Mouse (Mus musculus): ENCODE results near the gene Prcc. TPM values are rescaled to one million over a fixed set of nuclear protein-coding genes. Genes with fewer than 3 reads are reported as not detected.
"Not testable (repeated sequence)": the region's sequence is repeated elsewhere in the genome, so short reads cannot be mapped to it uniquely, and the experiment has no call there.

Prcc gene
- total and polyA plus RNA-seq, 2 experiments from 2014 or later = 20.6 to 77.1 TPM

DNA sequence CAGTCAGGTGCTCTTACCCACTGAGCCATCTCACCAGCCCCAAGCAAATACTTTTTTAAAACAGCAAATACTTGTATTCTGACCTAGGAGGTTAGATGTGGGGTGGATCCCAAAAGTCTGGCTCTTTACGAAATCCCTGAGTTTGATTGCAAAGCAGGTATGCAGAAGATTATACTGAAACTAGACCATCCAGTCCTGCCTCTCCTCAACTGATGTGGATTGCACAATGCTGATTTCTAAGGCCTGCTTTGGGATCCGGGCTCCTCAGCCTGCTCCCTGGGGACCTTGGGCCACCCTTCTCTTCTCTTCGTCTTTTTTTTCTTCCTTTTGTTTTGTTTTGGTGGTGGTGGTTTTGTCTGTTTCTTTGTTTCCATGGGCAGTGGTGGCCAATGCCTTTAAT, 6.1 kb upstream of the Prcc start:
- Histone ChIP-seq H3K27ac (ENCODE audit: low read depth, low read length) (no peak overlapping the region), H3K36me3 (ENCODE audit: insufficient read depth) (no peaks in the 10 kb centered on the region), H3K4me1 (ENCODE audit: insufficient read depth) (no peaks in the 10 kb centered on the region), H3K4me3 (ENCODE audit: low read depth, low read length) (no peak overlapping the region), H3K27me3 (ENCODE audit: insufficient read depth, low read length) (no peaks in the 10 kb centered on the region), H3K4me2 (ENCODE audit: low read depth) (no peak overlapping the region), H3K9ac (no peak overlapping the region), H3K9me3 (ENCODE audit: low read length) (0 out of 2 replicates have a peak, but pooled peaks cover 4% of the 10 kb centered on the region)
- 49% methylated on average over 3 of the region's 3 CpGs for WGBS
- DNase-seq = no peak
- TF ChIP-seq CTCF (IDR thresholded peaks at IDR 0.05; ENCODE audit: low read depth) = no peak
- no peak for ATAC-seq

DNA sequence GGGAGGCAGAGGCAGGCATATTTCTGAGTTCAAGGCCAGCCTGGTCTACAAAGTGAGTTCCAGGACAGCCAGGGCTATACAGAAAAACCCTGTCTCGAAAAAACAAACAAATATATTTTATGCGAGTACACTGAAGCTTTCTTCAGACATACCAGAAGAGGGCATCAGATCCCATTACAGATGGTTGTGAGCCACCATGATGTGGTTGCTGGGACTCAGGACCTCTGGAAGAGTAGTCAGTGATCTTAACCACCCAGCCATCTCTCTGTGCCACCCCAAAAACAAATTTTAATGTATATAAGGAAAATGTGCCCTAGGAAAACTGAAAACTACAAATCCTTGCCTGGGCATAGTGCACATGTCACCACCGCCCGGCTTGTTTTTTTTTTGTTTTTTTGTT, 2.0 kb upstream of the Prcc start:
- H3K27me3 ChIP-seq (ENCODE audit: insufficient read depth, low read length); ATAC-seq; H3K36me3 ChIP-seq (ENCODE audit: insufficient read depth); DNase-seq; H3K27ac ChIP-seq (ENCODE audit: low read depth, low read length); H3K9me3 ChIP-seq (ENCODE audit: low read length); H3K9ac ChIP-seq; H3K4me2 ChIP-seq (ENCODE audit: low read depth); H3K4me3 ChIP-seq (ENCODE audit: low read depth, low read length): not testable (repeated sequence)
- 81% methylated on average over 4 of the region's 4 CpGs for WGBS
- peaks cover 15% of the 10 kb centered on the region for H3K4me1 ChIP-seq (ENCODE audit: insufficient read depth)
- peak; percentile 21; the same call in 1 of the 2 replicates for TF ChIP-seq CTCF (IDR thresholded peaks at IDR 0.05; ENCODE audit: low read depth)

DNA sequence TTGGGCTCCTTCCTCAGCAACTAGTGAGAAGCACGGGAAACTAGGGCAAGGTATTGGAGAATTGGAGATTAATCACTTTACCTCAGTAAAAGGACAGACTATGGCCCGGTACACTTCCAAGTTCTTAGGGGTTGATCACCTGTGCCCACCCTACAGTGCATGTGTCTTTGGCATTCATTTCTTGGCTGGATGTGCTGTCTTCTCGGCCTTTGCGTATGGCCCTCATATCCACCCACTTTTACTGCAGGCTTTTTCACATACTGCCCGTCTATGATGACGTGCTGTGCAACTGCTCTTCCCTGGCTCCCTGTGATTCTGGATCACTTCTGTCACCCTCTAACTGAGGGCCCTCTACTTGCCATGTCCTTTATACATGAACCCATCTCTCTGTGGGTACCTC, 1.0 kb upstream of the Prcc start:
- Histone ChIP-seq H3K4me1 (ENCODE audit: insufficient read depth) (peaks cover 15% of the 10 kb centered on the region), H3K9me3 (ENCODE audit: low read length) (0 out of 2 replicates have a peak, but pooled peaks cover 4% of the 10 kb centered on the region), H3K9ac (no peak overlapping the region), H3K27me3 (ENCODE audit: insufficient read depth, low read length) (no peaks in the 10 kb centered on the region), H3K27ac (ENCODE audit: low read depth, low read length) (peak overlapping the region; percentile 29; the same call in 1 of the 2 replicates), H3K36me3 (ENCODE audit: insufficient read depth) (no peaks in the 10 kb centered on the region), H3K4me2 (ENCODE audit: low read depth) (peak overlapping the region; percentile 46; the same call in 1 of the 2 replicates), H3K4me3 (ENCODE audit: low read depth, low read length) (0 out of 2 replicates have a peak overlapping the region, but pooled peaks have one; percentile 43)
- WGBS = 84% methylated on average over 6 of the region's 6 CpGs
- ATAC-seq (no peak), DNase-seq (no peak)
- no peak for TF ChIP-seq CTCF (IDR thresholded peaks at IDR 0.05; ENCODE audit: low read depth)

DNA sequence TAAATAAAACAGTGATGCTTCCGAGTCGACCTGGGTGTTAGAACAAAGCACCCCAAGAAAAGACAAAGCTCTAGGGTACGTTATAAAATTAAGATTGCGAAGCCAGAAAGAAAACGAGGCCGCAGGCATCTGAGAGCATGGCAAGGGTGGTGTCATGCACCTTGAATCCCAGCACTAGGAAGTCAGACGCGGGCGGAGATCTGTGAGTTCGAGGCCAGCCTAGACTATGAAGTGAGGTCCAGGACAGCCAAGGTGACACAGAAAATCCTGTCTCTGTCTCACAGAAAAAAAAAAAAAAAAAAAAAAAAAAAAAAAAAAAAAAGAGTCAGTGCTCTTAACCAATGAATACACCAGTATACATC, 577 bp upstream of the Prcc start:
- Histone ChIP-seq H3K9me3 (ENCODE audit: low read length) (0 out of 2 replicates have a peak, but pooled peaks cover 4% of the 10 kb centered on the region), H3K9ac (peak overlapping the region; percentile 40; the same call in 1 of the 2 replicates), H3K4me3 (ENCODE audit: low read depth, low read length) (peak overlapping the region; percentile 43), H3K27me3 (ENCODE audit: insufficient read depth, low read length) (no peaks in the 10 kb centered on the region), H3K4me1 (ENCODE audit: insufficient read depth) (peaks cover 15% of the 10 kb centered on the region), H3K27ac (ENCODE audit: low read depth, low read length) (peak overlapping the region; percentile 54), H3K4me2 (ENCODE audit: low read depth) (peak overlapping the region; percentile 46), H3K36me3 (ENCODE audit: insufficient read depth) (no peaks in the 10 kb centered on the region)
- 16% methylated on average over 10 of the region's 10 CpGs for WGBS
- no peak for DNase-seq
- no peak for TF ChIP-seq CTCF (IDR thresholded peaks at IDR 0.05; ENCODE audit: low read depth)
- ATAC-seq = no peak; the same call in 1 of the 2 replicates

DNA sequence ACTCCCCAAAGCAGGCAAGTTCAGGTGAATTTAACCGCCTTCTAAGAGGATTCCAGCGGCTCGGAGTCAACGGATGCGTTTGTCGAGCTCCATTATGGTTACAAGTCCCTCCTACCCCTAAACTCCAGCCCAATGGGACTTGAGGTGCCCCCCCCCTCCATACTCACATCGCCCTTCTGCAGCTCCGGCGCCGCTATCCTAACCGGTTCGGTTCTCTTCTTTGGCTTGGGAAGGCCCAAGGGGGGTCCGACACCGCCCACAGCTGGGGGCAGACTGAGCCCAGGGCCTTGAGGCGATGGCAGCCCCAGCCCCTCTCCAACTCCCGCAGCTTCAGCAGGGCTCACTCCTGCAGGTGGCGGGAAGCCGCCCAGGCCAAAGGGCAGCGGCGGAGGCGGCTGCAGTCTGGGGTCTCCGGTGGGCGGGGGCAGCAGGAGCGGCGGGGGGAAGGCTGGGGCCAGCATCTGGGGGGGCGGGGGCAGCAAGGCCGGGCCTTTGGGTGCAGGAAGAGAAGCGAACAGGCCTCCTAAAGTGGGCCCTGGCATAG, 628 bp downstream of the Prcc start:
- no peak for TF ChIP-seq CTCF (IDR thresholded peaks at IDR 0.05; ENCODE audit: low read depth)
- WGBS = 1% methylated on average over 24 of the region's 28 CpGs
- Histone ChIP-seq H3K9ac (peak overlapping the region; percentile 86), H3K4me3 (ENCODE audit: low read depth, low read length) (peak overlapping the region; percentile 96), H3K36me3 (ENCODE audit: insufficient read depth) (0 out of 2 replicates have a peak, but pooled peaks cover 1% of the 10 kb centered on the region), H3K27ac (ENCODE audit: low read depth, low read length) (peak overlapping the region; percentile 86), H3K27me3 (ENCODE audit: insufficient read depth, low read length) (no peaks in the 10 kb centered on the region), H3K9me3 (ENCODE audit: low read length) (0 out of 2 replicates have a peak, but pooled peaks cover 4% of the 10 kb centered on the region), H3K4me2 (ENCODE audit: low read depth) (peak overlapping the region; percentile 88), H3K4me1 (ENCODE audit: insufficient read depth) (peaks cover 15% of the 10 kb centered on the region)
- DNase-seq = peak; percentile 51
- ATAC-seq = no peak

DNA sequence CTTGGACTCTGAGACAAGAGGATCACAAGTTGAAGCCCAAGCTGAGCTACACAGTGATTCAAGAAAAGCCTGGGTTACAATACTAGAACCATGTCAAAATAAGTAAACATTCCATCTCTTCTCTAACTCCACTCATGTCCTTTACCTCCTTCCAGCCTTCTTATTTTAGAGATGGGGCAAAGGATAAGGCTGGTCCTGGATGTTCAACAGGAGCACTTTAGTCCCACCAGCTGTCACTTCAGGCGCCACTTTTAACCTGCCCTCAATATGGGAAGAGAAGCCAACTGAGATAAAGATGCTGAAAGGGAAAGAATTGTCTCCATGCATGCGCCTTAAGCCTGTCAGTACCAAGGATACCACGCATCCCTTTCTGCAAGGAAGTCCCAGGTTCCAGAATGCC, 1.1 kb downstream of the Prcc start:
- no peak for DNase-seq
- no peak overlapping the region for H3K27ac ChIP-seq (ENCODE audit: low read depth, low read length)
- TF ChIP-seq CTCF (IDR thresholded peaks at IDR 0.05; ENCODE audit: low read depth) = no peak

DNA sequence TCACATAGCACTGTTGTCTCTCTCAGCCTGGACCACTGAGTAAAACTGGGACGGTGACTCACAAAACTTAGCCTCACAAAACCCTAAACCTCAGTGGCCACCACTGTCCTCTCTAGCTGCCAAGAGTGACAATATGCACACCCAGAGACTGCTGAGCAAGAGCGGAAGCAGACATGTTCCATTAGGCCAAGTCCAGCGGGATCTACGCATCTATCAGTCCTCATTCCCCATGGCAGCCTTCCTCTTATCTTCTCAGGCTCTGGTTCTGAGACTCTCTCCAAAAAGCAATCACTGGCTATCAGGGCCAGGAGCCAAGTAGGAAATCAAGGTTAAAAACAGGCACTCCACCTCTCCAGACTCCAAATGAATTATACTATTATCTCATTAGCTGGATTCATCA, 7.7 kb downstream of the Prcc start:
- Histone ChIP-seq H3K36me3 (ENCODE audit: insufficient read depth) (0 out of 2 replicates have a peak, but pooled peaks cover 5% of the 10 kb centered on the region), H3K9me3 (ENCODE audit: low read length) (no peaks in the 10 kb centered on the region), H3K4me1 (ENCODE audit: insufficient read depth) (no peaks in the 10 kb centered on the region), H3K9ac (no peak overlapping the region), H3K27me3 (ENCODE audit: insufficient read depth, low read length) (no peaks in the 10 kb centered on the region), H3K27ac (ENCODE audit: low read depth, low read length) (no peak overlapping the region), H3K4me2 (ENCODE audit: low read depth) (no peak overlapping the region), H3K4me3 (ENCODE audit: low read depth, low read length) (no peak overlapping the region)
- ATAC-seq (no peak), DNase-seq (no peak)
- TF ChIP-seq CTCF (IDR thresholded peaks at IDR 0.05; ENCODE audit: low read depth) = no peak
- WGBS = 94% methylated on average over 4 of the region's 4 CpGs

More for the DNA sequence above, 1.1 kb downstream of the Prcc start:
- H3K4me2 ChIP-seq (ENCODE audit: low read depth) = peak overlapping the region; percentile 88
- peak overlapping the region; percentile 96 for H3K4me3 ChIP-seq (ENCODE audit: low read depth, low read length)
- no peak for ATAC-seq
- 9% methylated on average over 3 of the region's 3 CpGs for WGBS
- H3K27me3 ChIP-seq (ENCODE audit: insufficient read depth, low read length) = no peaks in the 10 kb centered on the region
- peaks cover 15% of the 10 kb centered on the region for H3K4me1 ChIP-seq (ENCODE audit: insufficient read depth)
- 0 out of 2 replicates have a peak, but pooled peaks cover 3% of the 10 kb centered on the region for H3K36me3 ChIP-seq (ENCODE audit: insufficient read depth)
- H3K9me3 ChIP-seq (ENCODE audit: low read length) = 0 out of 2 replicates have a peak, but pooled peaks cover 4% of the 10 kb centered on the region
- H3K9ac ChIP-seq = peak overlapping the region; percentile 86

DNA sequence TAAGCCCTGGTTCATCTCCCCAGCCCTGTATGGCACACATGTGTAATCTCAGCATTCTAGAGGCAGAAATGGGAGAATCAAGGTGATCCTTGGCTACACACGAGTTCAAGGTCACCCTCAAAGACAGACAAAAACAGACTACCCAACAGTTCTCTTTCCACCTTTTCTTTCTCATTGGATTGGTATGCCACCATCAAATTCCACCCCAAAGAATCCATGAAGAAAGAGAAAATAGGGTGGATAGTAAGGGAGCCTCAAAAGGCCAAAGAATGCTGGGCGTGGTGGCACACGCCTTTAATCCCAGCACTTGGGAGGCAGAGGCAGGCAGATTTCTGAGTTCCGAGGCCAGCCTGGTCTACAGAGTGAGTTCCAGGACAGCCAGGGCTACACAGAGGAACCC, 21.3 kb downstream of the Prcc start:
- not testable (repeated sequence) for H3K4me2 ChIP-seq (ENCODE audit: low read depth); H3K4me3 ChIP-seq (ENCODE audit: low read depth, low read length); H3K27me3 ChIP-seq (ENCODE audit: insufficient read depth, low read length); DNase-seq; H3K9me3 ChIP-seq (ENCODE audit: low read length); ATAC-seq; H3K27ac ChIP-seq (ENCODE audit: low read depth, low read length); H3K9ac ChIP-seq; H3K4me1 ChIP-seq (ENCODE audit: insufficient read depth)
- 93% methylated on average over 4 of the region's 4 CpGs for WGBS
- H3K36me3 ChIP-seq (ENCODE audit: insufficient read depth) = peaks cover 72% of the 10 kb centered on the region
